Mouse (Mus musculus) mature B cell (primary cell): ENCODE measurements at regions not wholly inside any gene's neighbourhood (a gene's known extent, or its start where the extent isn't known, plus 50 kb on each side); places are given as distances from the start of the nearest gene placed in this dataset.

Experiments
- in situ Hi-C: fragments of 300-500 bp; cut with MboI; formaldehyde crosslinking; loops from 2 replicates; pipeline ENCODE4 v1.14.3; 2019

DNA sequence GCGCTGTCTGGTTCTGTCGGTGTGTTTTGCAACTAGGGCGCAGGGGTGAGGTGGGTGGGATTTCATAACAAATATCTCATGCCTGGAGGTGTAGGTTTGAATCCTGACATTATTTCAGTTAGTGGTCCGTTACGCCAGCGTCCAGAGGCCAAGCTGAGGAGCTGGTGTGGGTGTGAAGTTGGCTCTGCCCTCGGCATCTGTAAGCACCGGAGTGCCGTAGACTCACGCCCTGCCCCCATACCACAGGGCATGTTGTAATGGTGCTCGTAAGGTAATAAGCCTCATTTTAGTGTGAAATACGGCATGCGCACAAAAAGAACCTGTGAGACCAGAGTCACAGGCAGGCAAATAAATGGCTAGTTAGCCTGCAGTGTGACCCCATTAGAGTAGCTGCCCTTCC, 168.1 kb upstream of the Id2 start:
- in situ Hi-C loops = no loop called here

DNA sequence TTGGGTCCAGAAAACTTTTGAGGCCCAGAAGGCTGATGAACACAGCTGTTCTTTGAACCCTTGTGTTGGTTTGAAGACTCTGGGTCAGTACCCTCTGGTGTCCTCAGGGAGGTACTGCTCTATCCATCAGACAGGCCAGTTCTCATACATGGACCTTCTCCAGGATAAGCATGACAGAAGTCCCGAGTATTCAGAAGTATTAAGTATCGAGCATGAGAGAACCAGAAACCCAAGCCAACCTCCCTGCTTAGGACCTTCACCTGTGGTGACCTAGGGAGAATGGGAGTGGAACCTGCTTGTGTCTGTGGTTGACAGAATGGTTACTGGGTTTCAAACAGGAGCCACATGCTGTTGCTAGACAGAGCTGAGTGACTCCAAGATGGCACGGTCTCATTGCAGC, 167.5 kb upstream of the Id2 start:
- in situ Hi-C loops = no loop called here

DNA sequence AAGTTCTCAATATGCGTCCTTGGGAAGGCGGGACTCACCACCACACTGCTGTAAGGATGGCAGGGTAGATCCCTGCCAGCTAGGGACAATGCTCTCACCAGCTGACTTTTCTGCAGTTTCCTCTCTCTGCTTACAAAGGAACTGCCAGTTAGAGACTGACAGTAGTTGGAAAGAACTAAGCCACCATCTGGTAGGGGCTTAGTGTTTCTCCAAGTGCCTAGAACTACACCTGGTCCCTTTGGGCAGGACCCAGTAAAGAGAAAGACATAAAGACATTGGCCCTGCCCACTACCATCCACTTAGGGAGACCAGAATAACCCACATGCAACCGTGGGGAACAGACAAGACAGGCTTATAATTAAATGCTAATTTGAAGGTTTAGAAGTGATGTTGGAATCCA, 165.5 kb upstream of the Id2 start:
- in situ Hi-C loops = no loop called here

DNA sequence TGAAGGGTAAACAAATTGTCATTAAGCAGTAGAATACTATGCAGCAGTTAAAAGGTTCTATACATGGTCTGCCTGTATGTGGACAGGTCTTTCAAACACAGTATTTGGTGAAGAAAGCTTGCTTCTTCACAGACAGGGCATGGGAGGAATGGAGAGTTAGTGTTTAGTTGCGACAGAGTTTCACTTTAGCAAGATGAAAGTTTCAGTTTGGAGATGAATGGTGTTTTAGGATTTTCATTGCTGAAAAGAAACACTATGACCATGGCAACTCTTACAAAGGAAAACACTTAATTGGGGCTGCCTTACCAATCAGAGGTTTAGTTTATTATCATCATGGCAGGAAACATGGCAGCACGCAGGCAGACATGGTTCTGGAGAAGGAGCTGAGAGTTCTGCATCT, 162.2 kb upstream of the Id2 start:
- in situ Hi-C loops = no loop called here

DNA sequence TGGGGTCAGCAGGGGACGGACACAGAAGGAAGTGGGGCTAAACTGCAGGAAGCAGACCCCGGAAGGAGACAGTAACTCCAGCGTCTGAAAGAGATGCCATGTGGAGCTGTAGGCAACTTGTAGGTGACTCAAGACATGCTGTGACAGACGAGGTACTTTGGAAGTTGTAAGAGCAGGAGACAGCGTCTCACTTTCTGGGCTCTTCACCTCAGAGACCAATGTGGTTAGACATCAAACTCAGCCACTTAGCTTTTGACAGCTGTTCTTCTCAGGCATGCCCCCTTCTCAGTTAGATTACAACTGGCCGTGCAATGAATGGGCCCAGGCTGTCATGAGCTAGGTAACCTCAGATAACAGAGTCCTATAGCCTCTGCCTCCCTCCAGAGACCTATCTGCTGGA, 159.3 kb upstream of the Id2 start:
- in situ Hi-C loops = no loop called here

DNA sequence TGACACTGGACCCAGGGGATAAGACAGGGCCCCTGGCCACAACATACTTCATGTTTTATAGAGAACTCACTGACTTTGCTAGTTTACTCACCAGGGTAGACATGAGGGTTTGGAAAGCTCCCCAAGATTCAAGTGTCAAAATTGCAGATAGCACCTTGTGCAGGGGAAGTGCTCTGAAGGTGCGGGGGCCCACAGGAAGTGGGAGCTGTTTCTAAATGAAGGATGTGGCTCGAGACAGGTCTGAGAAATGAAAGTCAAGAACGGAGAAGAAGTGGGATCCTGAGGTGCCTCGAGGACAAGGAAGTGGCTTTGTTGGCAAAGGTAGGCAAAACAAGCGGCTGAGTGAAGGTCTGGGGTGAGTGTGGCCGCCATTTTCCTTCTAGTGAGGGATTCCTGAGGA, 157.8 kb upstream of the Id2 start:
- in situ Hi-C loops = no loop called here

DNA sequence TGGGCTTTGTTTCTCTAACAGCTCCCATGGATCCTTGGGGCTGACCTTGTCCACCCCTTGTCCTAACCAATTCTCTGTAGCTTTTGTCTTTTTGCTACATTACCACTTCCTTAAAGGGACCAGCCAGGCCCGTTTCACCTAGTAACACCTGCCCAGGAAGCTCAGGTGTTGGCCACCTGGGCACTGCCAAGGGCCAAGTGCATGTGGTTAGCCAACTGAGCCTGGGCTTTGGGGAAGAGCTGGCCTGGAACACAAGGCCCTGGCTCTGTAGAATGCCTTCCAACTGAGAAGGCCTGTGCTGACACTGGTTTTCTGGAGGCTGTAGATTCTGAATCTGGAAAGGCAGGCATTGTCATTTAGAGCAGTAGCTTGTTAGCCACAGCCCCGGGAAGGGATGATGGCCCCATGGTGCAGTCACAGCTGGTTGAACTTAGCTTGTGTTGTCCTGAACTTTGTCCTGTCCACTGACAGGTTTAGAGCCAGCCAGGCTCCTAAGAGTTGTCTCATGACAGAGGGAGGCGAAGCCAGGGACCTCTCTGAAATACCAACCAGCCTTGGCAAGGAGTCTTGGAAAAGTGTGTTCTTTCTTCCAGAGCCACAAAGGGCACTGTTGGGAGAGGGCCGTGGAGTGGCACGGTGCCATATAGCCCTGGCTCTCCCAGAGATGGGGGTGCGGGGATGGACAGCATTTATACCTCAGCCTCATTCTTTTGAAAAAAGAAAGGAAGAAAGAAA, 156.0 kb upstream of the Id2 start:
- in situ Hi-C loops = no loop called here

DNA sequence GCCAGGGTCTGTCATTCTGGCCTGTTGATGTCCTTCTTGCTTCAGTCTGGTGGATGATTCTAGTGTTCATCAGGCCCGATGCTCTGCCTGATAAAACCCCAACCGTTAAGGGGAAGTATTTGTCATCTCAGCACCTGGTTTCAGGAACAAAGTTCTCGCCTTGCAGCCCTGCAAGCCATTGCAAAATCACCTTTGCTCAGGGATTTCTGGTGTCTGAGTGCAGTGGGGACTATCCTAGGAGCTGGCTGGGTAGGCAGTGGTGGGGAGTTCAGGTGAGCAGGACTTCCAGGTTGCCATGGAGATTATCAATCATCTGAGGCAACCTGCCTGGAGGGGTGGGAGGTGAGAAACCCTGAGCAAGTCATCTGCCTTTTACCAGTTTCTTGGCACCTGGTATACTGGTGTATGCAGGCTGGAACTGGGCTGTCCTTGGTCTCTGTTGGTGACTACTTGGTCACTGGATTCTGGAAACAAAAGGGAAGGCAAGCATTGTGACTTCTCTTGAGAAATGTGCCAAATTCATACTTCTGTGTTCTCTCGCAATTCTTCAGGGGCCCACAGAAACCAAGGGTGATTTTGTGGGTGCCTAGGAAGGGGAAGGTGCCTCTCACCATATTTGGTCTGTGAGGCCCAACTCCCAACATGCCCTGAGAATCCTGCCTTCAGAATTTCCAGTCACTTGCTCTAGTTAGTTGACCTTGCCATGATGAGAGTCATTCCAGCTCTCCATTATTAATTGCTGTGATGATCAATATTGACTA, 154.7 kb upstream of the Id2 start:
- in situ Hi-C loops = no loop called here

DNA sequence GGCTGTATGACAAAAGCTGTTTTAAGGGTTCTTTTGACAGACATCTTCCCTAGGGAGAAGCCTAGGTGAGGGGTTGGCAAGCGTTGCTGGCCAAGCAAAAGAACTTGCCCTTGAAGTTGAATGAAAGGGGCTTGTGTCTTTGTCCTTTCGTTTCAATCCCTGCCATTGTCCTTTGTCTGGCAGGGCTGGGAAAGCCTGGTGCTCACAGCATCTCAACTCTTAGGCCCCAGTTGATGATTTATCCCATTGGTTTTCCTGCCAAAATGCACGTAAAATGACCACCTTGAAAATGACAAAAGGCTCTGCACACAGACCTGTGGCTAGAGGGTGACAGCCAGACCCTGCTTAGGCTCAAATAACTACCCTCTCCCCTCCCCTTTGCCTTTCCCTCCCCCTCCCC, 153.9 kb upstream of the Id2 start:
- in situ Hi-C loops = no loop called here

DNA sequence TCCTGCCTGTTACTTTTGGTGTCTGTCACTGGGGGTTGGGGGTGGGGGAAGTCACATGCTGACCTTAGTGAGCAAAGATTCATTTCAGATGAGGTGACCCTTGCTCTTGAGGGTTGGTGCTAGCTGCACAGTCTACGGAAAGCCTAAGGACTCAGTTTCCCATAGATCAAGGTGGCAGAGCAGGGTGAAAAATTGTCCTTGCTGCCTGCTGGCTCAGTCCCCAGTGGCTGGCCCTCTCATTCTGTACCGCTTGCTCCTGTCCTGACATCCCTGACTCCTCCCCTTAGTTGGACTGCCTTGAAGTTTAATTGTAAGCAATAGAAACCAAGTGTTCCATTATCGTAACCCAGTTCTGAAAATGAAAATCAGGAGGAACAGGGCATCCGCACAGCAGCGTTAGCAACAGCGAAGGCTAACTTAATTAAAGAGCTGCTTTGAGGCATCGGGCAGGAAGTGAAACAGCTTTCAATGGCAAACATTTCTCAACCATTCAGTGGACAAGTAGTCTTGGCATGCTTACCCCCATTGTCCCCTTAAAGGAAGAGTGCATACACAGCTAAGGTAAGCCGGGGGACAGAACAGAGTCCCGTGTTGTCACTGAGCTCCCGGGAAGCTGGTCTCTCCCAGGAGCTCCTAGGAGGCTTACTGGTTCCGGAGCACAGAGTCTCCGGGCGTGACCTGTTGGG, 151.9 kb upstream of the Id2 start:
- in situ Hi-C loops = no loop called here

DNA sequence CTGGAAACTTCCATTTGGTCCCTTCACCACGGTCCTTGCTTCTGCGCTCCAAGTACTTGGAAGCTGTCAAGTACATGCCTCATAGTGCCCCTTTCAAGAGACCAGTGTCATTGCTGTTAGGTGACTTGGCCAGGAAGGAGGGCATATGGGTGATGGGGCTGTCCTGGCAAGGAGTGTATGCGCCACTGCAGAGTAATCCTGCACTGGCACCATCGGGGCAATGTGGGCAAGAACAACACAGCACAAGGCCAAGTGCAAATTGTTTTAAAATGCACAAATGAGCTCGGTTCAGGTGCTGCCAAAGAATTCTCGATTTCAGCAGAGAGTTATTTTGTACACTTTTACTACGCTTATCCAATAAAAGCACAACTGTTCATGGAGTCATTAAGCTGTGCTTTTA, 149.6 kb upstream of the Id2 start:
- in situ Hi-C loops = no loop called here

DNA sequence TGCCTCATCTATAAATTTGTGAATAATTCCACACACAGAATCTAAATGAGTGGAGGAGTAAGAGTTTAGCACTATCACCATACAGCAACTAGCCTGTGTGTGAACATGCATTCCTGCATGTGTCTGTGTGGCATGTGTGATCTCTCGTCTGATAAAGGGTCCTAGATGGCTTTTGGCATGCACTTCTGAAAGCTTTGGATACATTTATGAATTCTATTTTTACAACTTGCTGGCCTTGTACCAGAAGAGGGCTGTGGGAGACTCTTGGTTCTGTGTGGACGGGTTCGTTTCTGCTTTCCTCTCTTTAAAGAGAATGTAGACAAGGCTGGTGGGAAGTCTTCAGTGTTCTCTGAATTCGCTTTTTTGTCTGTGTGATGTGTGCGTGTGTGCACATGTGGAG, 148.7 kb upstream of the Id2 start:
- in situ Hi-C loops = no loop called here

DNA sequence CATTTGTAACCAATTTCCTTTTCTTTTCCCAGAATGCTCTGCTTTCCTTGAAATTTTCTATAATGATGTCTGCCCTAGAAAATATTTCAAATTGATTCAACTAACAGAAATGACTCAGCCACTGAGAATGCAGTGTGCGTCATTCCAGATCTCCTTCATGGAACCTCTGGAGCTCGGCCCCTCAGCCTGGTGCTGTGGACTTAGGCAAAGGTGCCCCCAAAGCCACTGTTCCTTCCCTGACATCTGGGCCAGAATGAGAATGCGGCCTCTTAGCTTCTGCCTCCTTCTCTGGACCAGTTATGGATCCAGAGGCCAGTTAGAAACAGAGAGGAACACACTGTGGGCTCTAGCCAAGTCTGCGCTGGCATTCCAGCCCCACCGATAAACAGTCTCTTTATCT, 148.3 kb upstream of the Id2 start:
- in situ Hi-C loops = no loop called here

DNA sequence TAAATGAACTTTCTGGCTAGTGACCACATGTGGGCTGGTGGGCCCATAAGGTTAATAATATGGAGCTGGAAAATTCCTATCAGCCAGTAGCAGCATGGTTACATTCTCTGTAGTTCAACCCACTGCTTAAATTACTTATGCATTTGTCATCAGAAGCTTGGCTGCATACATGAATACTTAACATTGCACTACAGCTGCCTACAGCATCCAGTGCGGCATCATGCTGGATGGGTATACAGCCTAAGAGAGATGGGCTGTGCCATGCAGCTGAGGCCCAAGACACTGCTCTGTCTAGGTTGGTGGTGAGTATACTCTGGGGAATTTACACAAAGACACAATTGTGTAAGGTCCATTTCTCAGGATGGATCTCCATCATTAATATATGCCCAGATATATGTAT, 147.7 kb upstream of the Id2 start:
- in situ Hi-C loops = no loop called here

DNA sequence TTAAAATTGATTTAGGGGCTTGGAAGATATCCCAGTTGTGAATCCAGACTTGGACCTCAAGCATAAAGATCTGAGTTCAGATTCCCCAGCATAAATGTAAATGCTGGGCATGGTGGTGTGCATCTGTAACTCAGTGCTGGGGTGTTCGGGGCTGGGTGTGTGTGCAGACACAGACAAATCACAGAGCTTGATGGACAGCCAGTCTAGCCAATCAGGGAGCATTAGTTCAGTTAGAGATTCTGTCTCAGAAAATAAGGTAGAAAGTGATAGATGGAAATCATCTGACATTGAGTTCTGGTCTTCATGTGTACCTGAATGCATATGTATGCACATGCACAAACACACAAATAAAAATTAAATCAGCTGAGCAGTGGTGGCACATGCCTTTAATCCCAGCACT, 147.0 kb upstream of the Id2 start:
- in situ Hi-C loops = no loop called here

DNA sequence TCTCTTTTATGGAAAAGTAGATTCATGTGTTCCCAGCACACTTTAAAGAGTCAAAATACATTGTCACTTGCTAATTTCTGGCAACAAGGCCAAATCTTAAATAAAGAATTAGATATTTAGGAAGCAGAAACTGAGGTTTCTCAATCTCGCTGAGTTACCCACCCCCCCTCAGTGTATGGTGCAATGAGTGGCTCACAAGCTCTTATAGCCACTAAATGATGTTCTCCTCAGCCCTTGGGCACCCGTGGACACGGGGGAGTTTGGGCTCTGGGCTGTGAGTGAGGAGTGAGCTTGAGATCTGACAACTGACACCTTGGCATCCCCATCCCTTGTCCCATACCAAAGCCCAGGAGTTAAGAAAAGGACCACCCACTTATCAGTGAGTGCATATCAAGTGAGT, 145.4 kb upstream of the Id2 start:
- in situ Hi-C loops = no loop called here

DNA sequence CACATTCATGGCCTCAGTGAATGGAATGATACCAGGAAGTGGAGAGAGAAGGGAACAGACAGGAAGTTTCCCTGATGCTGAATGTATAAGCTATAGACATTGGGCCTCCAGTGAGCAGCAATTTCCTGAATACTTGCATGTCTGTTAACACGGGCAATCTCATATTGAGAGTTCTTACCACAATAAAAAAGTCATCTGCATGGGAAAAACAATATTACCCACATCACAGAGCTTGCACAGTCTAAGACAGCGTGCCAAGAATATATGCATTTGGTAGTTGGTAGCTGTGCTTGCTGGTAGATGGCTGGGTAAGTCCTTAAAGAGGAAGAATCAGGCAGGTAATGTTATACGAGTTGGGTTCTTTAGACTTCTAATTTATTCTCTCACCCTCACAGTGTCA, 144.7 kb upstream of the Id2 start:
- in situ Hi-C loops = no loop called here

DNA sequence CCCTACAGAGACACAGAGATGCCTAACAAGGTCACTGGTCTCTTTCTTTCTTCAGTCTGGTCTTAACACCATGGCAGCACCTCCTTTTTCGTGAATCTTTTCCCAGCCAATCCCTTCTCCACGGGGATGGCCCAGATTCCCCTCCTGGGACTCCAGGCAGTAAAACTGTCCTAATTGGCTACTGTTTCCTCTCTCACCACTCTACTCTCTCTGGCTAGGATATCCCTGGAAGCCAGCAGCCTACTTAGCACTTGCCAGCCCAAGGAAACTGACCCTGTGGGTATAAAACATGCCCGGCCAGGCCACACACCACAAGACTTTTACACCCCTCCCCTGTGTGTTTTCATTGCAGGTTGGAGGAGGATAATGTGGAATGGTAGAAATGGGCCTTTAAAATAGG, 143.9 kb upstream of the Id2 start:
- in situ Hi-C loops = no loop called here

DNA sequence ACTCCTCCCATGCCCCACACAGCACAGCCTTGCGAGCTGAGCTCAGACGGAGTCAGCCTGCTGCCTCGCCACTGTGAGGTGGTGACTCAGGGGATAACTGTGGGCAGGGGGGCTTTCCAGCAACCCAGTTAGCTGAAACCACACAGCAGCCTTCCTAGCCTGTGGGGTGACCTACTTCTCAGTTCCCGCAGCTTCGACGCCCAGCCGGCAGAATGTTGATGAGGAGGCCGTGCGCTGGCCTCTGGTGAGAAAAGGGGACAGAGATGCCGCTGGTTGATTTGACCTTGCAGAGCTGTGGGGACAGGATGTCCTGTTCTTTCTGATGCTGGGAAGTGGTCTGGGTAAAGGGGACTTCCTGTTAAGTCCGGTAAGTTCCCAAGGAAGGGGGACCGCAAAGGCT, 143.2 kb upstream of the Id2 start:
- in situ Hi-C loops = no loop called here

DNA sequence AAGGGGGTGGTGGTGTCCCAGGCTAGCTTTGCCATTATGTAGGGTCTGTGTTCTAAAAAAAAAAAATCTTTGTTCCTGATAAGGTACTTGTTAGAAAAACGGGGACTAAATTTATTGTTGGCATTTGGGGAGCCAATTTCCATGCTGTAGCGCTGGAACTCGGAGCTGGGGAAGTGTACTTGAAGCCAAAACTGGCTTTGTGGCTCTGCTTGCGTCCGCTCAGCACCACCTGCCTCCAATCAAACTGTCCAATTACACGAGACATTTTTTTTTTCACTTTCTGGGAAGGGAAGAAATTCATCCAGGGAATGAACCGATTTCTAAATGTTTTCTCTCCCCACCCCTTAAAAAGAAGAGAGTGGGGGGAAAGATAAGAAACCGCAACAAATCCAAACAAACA, 138.1 kb upstream of the Id2 start:
- in situ Hi-C loops = no loop called here

DNA sequence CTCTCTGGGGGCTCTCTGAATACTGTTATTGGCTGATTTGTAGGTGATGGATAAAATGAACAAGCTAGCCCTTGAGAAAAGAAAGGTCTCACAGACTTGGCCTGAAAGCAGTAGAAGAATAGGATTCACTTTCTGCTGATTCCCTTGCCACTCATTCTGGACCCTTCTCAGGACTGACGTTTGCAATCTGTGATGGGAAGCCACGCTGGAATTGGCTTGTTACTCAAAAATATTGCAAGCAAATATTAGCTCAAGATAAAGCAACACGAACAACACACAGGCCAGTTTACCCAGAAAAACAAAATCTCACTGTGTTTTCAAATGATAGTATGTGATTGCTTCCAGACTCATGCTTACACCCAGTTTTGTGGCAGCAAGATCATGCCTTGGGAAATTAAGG, 137.7 kb upstream of the Id2 start:
- in situ Hi-C loops = no loop called here

DNA sequence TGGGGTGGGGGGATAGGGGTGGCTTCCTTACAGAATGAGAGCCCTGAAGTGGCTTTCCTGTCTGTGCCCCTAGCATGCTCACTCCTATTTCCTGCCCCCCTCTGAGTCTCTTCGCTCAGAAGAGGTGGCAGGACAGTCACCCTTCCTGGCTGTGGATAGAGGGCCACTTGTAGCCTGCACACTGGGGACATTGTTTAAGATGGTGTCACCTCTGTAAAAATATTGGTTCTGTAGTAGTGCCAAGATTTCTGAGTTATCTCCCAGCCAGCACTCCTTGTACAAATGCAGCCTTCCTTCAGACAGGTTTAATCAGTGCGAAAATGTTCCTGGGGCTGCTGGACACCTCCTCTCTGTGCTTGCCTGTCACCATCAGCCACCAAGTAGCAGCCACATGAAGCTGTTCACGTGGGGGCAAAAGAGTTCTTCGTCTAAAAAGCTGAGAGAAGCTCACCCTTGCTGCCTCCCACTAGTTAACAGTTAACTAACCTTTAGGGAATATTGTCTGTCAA, 136.1 kb upstream of the Id2 start:
- in situ Hi-C loops = no loop called here
